Mouse (Mus musculus) layer of hippocampus, postnatal 10 days (tissue): ENCODE data around the gene Ptpn3. TPM values are rescaled to one million over a fixed set of nuclear protein-coding genes. Genes with fewer than 3 reads are reported as not detected.
A peak's percentile ranks its signal among the peaks of the same experiment; 100 is the strongest.

Source experiments
- DNase-seq, 2 experiments: peaks; one replicate each; pipeline ENCODE4 v3.0.0; 2021; ENCODE audit warnings: low spot score in 2 of 2
- total RNA-seq, 2 experiments: library from RNA; stranded (reverse); gene quantifications; 2 replicates each; pipeline ENCODE4 v1.2.3; 2021

Gene Ptpn3
- total RNA-seq, 2 experiments from 2014 or later = 31.6 to 36.2 TPM

- DNase-seq = no peak
Observed at GRCm38 (mm10) chr4:57172861-57173260, 128.8 kb downstream of the Ptpn3 start.

- no peak for DNase-seq
Observed at GRCm38 (mm10) chr4:57171817-57172216, 129.8 kb downstream of the Ptpn3 start.

- no peak for DNase-seq
Observed at GRCm38 (mm10) chr4:57168680-57169079, 133.0 kb downstream of the Ptpn3 start.

- no peak for DNase-seq
Observed at GRCm38 (mm10) chr4:57168277-57168676, 133.4 kb downstream of the Ptpn3 start.

- no peak for DNase-seq
Observed at GRCm38 (mm10) chr4:57166922-57167870, 134.4 kb downstream of the Ptpn3 start.

GRCm38 (mm10) chr4:57165654-57166053 is 136.0 kb downstream of the Ptpn3 start:
- no peak for DNase-seq

- no peak for DNase-seq
Observed at GRCm38 (mm10) chr4:57164578-57165210, 136.9 kb downstream of the Ptpn3 start.

- DNase-seq = peak; percentile 45 to 46
Observed at GRCm38 (mm10) chr4:57162789-57163722, 138.6 kb downstream of the Ptpn3 start.

- DNase-seq = no peak
Observed at GRCm38 (mm10) chr4:57160571-57160970, 141.1 kb downstream of the Ptpn3 start.

- DNase-seq = no peak
Observed at GRCm38 (mm10) chr4:57156549-57157169, 145.0 kb downstream of the Ptpn3 start.

- DNase-seq = no peak
Observed at GRCm38 (mm10) chr4:57153838-57154237, 147.8 kb downstream of the Ptpn3 start.

GRCm38 (mm10) chr4:57153068-57153835 is 148.4 kb downstream of the Ptpn3 start:
- no peak for DNase-seq

- DNase-seq = no peak
Observed at GRCm38 (mm10) chr4:57148182-57148581, 153.5 kb downstream of the Ptpn3 start.

- DNase-seq = peak; percentile 76 to 89
Observed at GRCm38 (mm10) chr4:57143026-57143937, 158.4 kb downstream of the Ptpn3 start, which contains the start of gene Epb41l4b. Gene Epb41l4b, minus strand, starts transcription at chr4:57143437.

- DNase-seq = peak; percentile 31 to 37
Observed at GRCm38 (mm10) chr4:57142374-57143025, 159.1 kb downstream of the Ptpn3 start.

GRCm38 (mm10) chr4:57141908-57142361 is 159.7 kb downstream of the Ptpn3 start:
- peak; percentile 30 to 42 for DNase-seq

GRCm38 (mm10) chr4:57140992-57141717 is 160.5 kb downstream of the Ptpn3 start:
- no peak for DNase-seq
